Mouse (Mus musculus) intestine, postnatal 0 days (tissue): ENCODE data around the gene Lhfp. TPM values are rescaled to one million over a fixed set of nuclear protein-coding genes. Genes with fewer than 3 reads are reported as not detected.
"Not testable (repeated sequence)": the region's sequence is repeated elsewhere in the genome, so short reads cannot be mapped to it uniquely, and the experiment has no call there.

ENCODE experiments used
- ATAC-seq: fragments of 200-750 bp; cut with Nextera tagmentation; 2 replicates; pipeline ENCODE4 v1.8.0; 2017; ENCODE audit warnings: mild to moderate bottlenecking, moderate TSS enrichment, moderate library complexity
- H3K27ac ChIP-seq: fragments of 300-500 bp; sonication (generic); 2 replicates; pipeline ENCODE4 v1.5.1; 2014; ENCODE audit warnings: mild to moderate bottlenecking, low read depth, low read length, moderate library complexity
- H3K27me3 ChIP-seq: fragments of 300-500 bp; sonication (generic); replicated peaks from 2 replicates; pipeline ENCODE4 v1.6.1; 2014; ENCODE audit warnings: low read length, mixed read lengths; ENCODE audit not compliant: control insufficient read depth, insufficient read depth
- H3K36me3 ChIP-seq: fragments of 300-500 bp; sonication (generic); 2 replicates; pipeline ENCODE4 v1.6.1; 2014; ENCODE audit warnings: mild to moderate bottlenecking, moderate library complexity; ENCODE audit not compliant: control insufficient read depth, insufficient read depth
- H3K4me1 ChIP-seq: fragments of 300-500 bp; sonication (generic); replicated peaks from 2 replicates; pipeline ENCODE4 v1.6.1; 2014; ENCODE audit warnings: antibody characterized with exemption, low read length, mixed read lengths; ENCODE audit not compliant: control insufficient read depth, insufficient read depth
- H3K4me2 ChIP-seq: fragments of 300-500 bp; sonication (generic); replicated peaks from 2 replicates; pipeline ENCODE4 v1.6.1; 2014; ENCODE audit warnings: low read depth, mild to moderate bottlenecking, moderate library complexity
- H3K4me3 ChIP-seq: fragments of 300-500 bp; sonication (generic); 2 replicates; pipeline ENCODE4 v1.5.1; 2014; ENCODE audit warnings: low read depth, low read length
- H3K9ac ChIP-seq: fragments of 300-500 bp; sonication (generic); 2 replicates; pipeline ENCODE4 v1.6.1; 2014; ENCODE audit warnings: mild to moderate bottlenecking, low read depth, low read length
- H3K9me3 ChIP-seq: fragments of 300-500 bp; sonication (generic); 2 replicates; pipeline ENCODE4 v1.6.1; 2016; ENCODE audit warnings: mixed run types; ENCODE audit not compliant: control insufficient read depth
- CTCF ChIP-seq: sonication (generic); IDR thresholded peaks from 2 replicates; pipeline ENCODE4 v1.5.1; 2016; ENCODE audit warnings: low read depth, mild to moderate bottlenecking, control low read depth, antibody characterized with exemption, moderate library complexity
- WGBS: fragments of 180-500 bp; shearing (Covaris S2); extraction: QIAGEN DNeasy Blood & Tissue Kit; methylation state at CpG from one replicate; pipeline ENCODE4 v1.1.7; 2014; 5-methylcytosine and 5-hydroxymethylcytosine counted together
- polyA plus RNA-seq: library from polyadenylated mRNA; unstranded; fragments of >200 nt; fragmentation: Nextera tagmentation; extraction: Ambion mirVana; gene quantifications from 2 replicates; pipeline ENCODE4 v1.2.1, GENCODE M21; 2015

Lhfp gene
- polyA plus RNA-seq, 1 experiment from 2014 or later, result 30.2 TPM

GRCm38 (mm10) chr3:53109879-53110278 is 68.6 kb downstream of the Lhfp start:
- H3K36me3 ChIP-seq, result no peaks in the 10 kb centered on the region
- 35% methylated on average over 3 of the region's 3 CpGs for WGBS
- H3K27me3 ChIP-seq, result 0 out of 2 replicates have a peak, but pooled peaks cover under 1% of the 10 kb centered on the region
- H3K9ac ChIP-seq, result no peak overlapping the region
- no peaks in the 10 kb centered on the region for H3K9me3 ChIP-seq
- no peak overlapping the region for H3K4me3 ChIP-seq
- no peaks in the 10 kb centered on the region for H3K4me1 ChIP-seq
- no peak overlapping the region for H3K4me2 ChIP-seq
- H3K27ac ChIP-seq, result no peak overlapping the region
- TF ChIP-seq CTCF, result no peak
- ATAC-seq, result no peak

GRCm38 (mm10) chr3:53112048-53112447 is 70.7 kb downstream of the Lhfp start:
- no peak overlapping the region for H3K4me2 ChIP-seq
- H3K36me3 ChIP-seq, result no peaks in the 10 kb centered on the region
- no peak for ATAC-seq
- no peak overlapping the region for H3K9ac ChIP-seq
- no peak overlapping the region for H3K4me3 ChIP-seq
- no peaks in the 10 kb centered on the region for H3K27me3 ChIP-seq
- 93% methylated on average over 7 of the region's 7 CpGs for WGBS
- TF ChIP-seq CTCF, result peak; percentile 35
- H3K9me3 ChIP-seq, result no peaks in the 10 kb centered on the region
- no peak overlapping the region for H3K27ac ChIP-seq
- H3K4me1 ChIP-seq, result no peaks in the 10 kb centered on the region

DNA sequence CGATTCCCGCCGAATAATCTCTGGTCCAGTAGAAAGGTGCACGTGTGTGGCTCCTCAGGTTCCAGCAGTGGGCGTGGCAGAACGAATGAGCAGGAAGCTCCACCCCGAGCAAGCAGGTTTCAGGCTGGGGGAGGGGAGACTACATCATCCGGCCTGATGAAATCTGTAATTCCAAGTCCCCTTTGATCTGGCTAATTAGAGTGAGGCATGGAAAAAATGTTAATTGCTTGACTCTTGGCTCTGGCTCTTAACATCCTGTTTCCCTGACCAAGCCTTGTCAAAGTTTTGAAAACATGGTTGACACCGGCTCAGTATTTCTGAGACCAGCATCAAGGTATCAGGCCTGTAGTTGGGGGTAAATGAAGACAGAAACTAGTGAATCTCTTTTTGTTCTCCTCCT is 77.4 kb downstream of the Lhfp start:
- 72% methylated on average over 5 of the region's 9 CpGs for WGBS
- H3K9me3 ChIP-seq, H3K4me3 ChIP-seq, H3K9ac ChIP-seq, H3K36me3 ChIP-seq, H3K27me3 ChIP-seq, H3K4me2 ChIP-seq, H3K4me1 ChIP-seq, ATAC-seq, H3K27ac ChIP-seq: not testable (repeated sequence)

DNA sequence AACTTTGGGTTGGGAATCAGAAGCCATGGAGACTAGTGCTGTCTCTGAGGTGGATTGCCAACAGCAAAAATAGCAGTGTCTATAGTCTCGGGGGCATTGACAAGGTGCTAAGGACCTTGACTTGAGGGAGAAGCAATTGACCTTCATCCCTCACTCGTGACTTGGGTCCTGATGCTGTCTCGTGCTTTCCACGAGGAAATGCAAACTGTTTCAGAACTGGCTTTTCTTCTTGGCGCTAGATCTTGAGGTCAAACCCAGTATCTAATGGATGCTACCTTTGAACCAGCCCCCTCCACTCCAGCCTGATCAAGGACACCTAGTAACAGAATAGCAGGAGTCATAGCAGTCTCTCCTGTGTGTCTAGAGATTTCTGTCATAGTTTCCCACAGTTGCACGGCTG is 78.7 kb downstream of the Lhfp start:
- no peaks in the 10 kb centered on the region for H3K9me3 ChIP-seq
- no peak for TF ChIP-seq CTCF
- no peak for ATAC-seq
- no peak overlapping the region for H3K9ac ChIP-seq
- no peak overlapping the region for H3K4me2 ChIP-seq
- no peak overlapping the region for H3K27ac ChIP-seq
- no peaks in the 10 kb centered on the region for H3K27me3 ChIP-seq
- H3K4me3 ChIP-seq, result no peak overlapping the region
- H3K36me3 ChIP-seq, result no peaks in the 10 kb centered on the region
- no peaks in the 10 kb centered on the region for H3K4me1 ChIP-seq
- 91% methylated on average over 6 of the region's 6 CpGs for WGBS

DNA sequence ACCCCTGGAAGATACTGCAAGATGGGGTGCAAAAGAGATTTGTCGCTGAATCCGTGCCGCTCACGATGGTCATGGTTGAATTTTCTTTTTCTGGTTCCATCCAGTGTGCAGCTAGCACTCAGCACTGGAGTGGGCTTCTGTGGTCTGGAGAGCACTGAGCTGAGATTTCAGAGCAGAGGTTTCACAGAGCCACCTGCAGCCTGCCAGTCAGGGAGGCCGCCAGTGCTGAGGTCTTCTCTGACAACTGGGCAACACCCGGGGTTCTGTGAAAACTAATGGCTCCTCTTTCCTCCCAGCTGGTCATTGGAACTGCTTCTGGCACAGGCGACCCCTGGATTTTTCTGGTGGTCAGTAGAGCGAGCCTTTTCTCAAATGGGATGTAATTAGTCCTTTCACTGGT is 84.2 kb downstream of the Lhfp start:
- Histone ChIP-seq H3K27ac (no peak overlapping the region), H3K27me3 (no peaks in the 10 kb centered on the region), H3K9ac (no peak overlapping the region), H3K9me3 (no peaks in the 10 kb centered on the region), H3K4me1 (no peaks in the 10 kb centered on the region), H3K4me2 (no peak overlapping the region), H3K36me3 (no peaks in the 10 kb centered on the region), H3K4me3 (no peak overlapping the region)
- ATAC-seq, result no peak
- TF ChIP-seq CTCF, result no peak
- 80% methylated on average over 8 of the region's 8 CpGs for WGBS

DNA sequence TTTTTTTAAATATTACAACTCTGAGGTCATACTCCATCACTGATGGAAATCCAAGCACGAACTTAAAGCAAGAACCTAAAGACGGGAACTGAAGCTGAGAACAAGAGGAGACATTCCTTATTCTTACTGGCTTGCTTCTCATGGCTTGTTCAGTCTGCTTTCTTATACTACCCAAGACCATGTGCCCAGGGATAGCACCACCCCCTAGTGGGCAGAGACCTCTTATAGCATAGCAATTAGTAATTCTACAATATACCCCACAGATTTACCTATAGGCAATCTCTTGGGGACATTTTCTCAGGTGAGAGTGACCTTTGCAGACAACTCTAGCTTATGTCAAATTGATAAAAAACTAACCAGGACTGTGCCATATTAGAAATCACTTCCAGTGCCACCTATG is 97.5 kb downstream of the Lhfp start:
- peak; percentile 32 for TF ChIP-seq CTCF
- Histone ChIP-seq H3K4me3 (no peak overlapping the region), H3K27ac (no peak overlapping the region), H3K4me2 (no peak overlapping the region), H3K36me3 (no peaks in the 10 kb centered on the region), H3K9me3 (no peaks in the 10 kb centered on the region), H3K4me1 (no peaks in the 10 kb centered on the region), H3K27me3 (no peaks in the 10 kb centered on the region), H3K9ac (no peak overlapping the region)
- ATAC-seq, result no peak
- 90% methylated on average over 2 of the region's 2 CpGs for WGBS

DNA sequence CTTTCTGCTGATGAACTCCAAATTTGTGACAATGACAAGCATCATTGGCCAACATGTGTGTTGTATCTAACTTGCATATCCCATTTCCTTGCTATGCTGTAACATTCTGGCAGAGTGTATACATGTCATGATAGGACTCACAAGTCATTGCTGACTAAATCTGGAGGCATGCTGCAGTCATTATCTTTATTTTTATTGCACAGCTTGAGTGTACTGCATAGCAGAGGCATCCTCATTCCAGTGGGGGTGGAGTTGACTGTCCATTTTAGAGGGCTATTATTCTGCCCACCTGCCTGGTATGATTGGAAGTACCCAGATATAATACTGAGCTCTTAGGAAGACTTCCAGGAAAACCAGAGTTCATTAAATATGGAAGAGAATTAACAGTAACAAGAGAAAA is 97.9 kb downstream of the Lhfp start:
- TF ChIP-seq CTCF, result no peak
- Histone ChIP-seq H3K4me1 (no peaks in the 10 kb centered on the region), H3K9me3 (no peaks in the 10 kb centered on the region), H3K9ac (no peak overlapping the region), H3K4me3 (no peak overlapping the region), H3K27ac (no peak overlapping the region), H3K4me2 (no peak overlapping the region), H3K36me3 (no peaks in the 10 kb centered on the region), H3K27me3 (no peaks in the 10 kb centered on the region)
- ATAC-seq, result no peak
